Mouse (Mus musculus) myocyte (in vitro differentiated cells): Measurements from ENCODE around the gene Pcnp. TPM values are rescaled to one million over a fixed set of nuclear protein-coding genes. Genes with fewer than 3 reads are reported as not detected.
A peak's percentile ranks its signal among the peaks of the same experiment; 100 is the strongest.

Experiments
- H3K27me3 ChIP-seq: one replicate; pipeline ENCODE4 v1.6.1; 2011; ENCODE audit not compliant: control insufficient read depth, insufficient read depth, insufficient read length
- H3K36me3 ChIP-seq: one replicate; pipeline ENCODE4 v1.6.1; 2011; ENCODE audit not compliant: control insufficient read depth, insufficient read depth
- H3K4me2 ChIP-seq: one replicate; pipeline ENCODE4 v1.6.1; 2011; ENCODE audit warnings: low read depth, control low read depth
- H3K4me3 ChIP-seq: one replicate; pipeline ENCODE4 v1.5.1; 2011; ENCODE audit warnings: mild to moderate bottlenecking, control low read depth, moderate library complexity
- H3K79me2 ChIP-seq: one replicate; pipeline ENCODE4 v1.6.1; 2011; ENCODE audit not compliant: control insufficient read depth, insufficient read depth
- H3ac ChIP-seq: one replicate; pipeline ENCODE4 v1.6.1; 2011; ENCODE audit not compliant: control insufficient read depth, insufficient read length
- CEBPB ChIP-seq: IDR thresholded peaks from 2 replicates; pipeline ENCODE4 v1.6.1; 2011; ENCODE audit warnings: mild to moderate bottlenecking, moderate library complexity; ENCODE audit not compliant: poor library complexity, insufficient read depth, severe bottlenecking
- E2F4 ChIP-seq: IDR thresholded peaks from one replicate; pipeline ENCODE4 v1.6.1; 2011; ENCODE audit warnings: mild to moderate bottlenecking, control low read depth, moderate library complexity; ENCODE audit not compliant: insufficient read depth
- MAX ChIP-seq: IDR thresholded peaks from one replicate; pipeline ENCODE4 v1.6.1; 2011; ENCODE audit warnings: low read depth, mild to moderate bottlenecking, control low read depth
- MYOD1 ChIP-seq, 3 experiments: IDR thresholded peaks; one replicate each; pipeline ENCODE4 v1.6.1; 2011; ENCODE audit warnings: control low read depth in 2 of 3, low read depth in 2 of 3, mild to moderate bottlenecking in 2 of 3, moderate library complexity in 1 of 3; ENCODE audit not compliant: insufficient read length in 2 of 3, control insufficient read depth in 1 of 3
- MYOG ChIP-seq, 3 experiments: IDR thresholded peaks; one replicate each; pipeline ENCODE4 v1.6.1; 2011; ENCODE audit warnings: control low read depth in 2 of 3, low read depth in 2 of 3, mild to moderate bottlenecking in 2 of 3; ENCODE audit not compliant: insufficient read length in 2 of 3, control insufficient read depth in 1 of 3, insufficient read depth in 1 of 3
- POLR2A ChIP-seq: IDR thresholded peaks from one replicate; pipeline ENCODE4 v1.6.1; 2011; ENCODE audit warnings: low read depth, mild to moderate bottlenecking, control low read depth, moderate library complexity; ENCODE audit not compliant: insufficient read length
- POLR2AphosphoS2 ChIP-seq: IDR thresholded peaks from one replicate; pipeline ENCODE4 v1.6.1; 2011; ENCODE audit warnings: low read depth, control low read depth; ENCODE audit not compliant: insufficient read length
- REST ChIP-seq: IDR thresholded peaks from one replicate; pipeline ENCODE4 v1.6.1; 2011; ENCODE audit warnings: mild to moderate bottlenecking, control low read depth, moderate library complexity; ENCODE audit not compliant: insufficient read depth, insufficient read length
- SRF ChIP-seq: IDR thresholded peaks from one replicate; pipeline ENCODE4 v1.6.1; 2011; ENCODE audit warnings: low read depth; ENCODE audit not compliant: control insufficient read depth, insufficient read length
- TCF12 ChIP-seq: IDR thresholded peaks from one replicate; pipeline ENCODE4 v1.6.1; 2011; ENCODE audit warnings: mild to moderate bottlenecking, control low read depth; ENCODE audit not compliant: poor library complexity, insufficient read depth, severe bottlenecking
- TCF3 ChIP-seq: IDR thresholded peaks from one replicate; pipeline ENCODE4 v1.6.1; 2011; ENCODE audit warnings: low read depth, control low read depth; ENCODE audit not compliant: insufficient read length
- USF1 ChIP-seq: IDR thresholded peaks from one replicate; pipeline ENCODE4 v1.6.1; 2011; ENCODE audit warnings: low read depth, mild to moderate bottlenecking, control low read depth, moderate library complexity
- polyA plus RNA-seq: library from polyadenylated mRNA; unstranded; fragments of >200 nt; fragmentation: generic; extraction: Trizol; gene quantifications from one replicate; pipeline ENCODE4 v1.2.1, GENCODE M21; 2012; ENCODE audit warnings: missing spikeins

The Pcnp gene
- polyA plus RNA-seq, result 39.1 TPM

- TF ChIP-seq POLR2A (peak; percentile 100), TCF3 (no peak), POLR2AphosphoS2 (peak; percentile 100), E2F4 (no peak), MYOG (IDR thresholded peaks at IDR 0.05; ENCODE audit: control insufficient read depth in 1 of 3, insufficient read depth in 1 of 3, insufficient read length in 2 of 3, low read depth in 2 of 3) (peak in 1 of 3 experiments; percentile 47), REST (peak; percentile 7), CEBPB (no peak), MYOD1 (IDR thresholded peaks at IDR 0.05; ENCODE audit: control insufficient read depth in 1 of 3, insufficient read length in 2 of 3, low read depth in 2 of 3) (no peak), TCF12 (no peak), SRF (peak; percentile 48)
- no peaks in the 10 kb centered on the region for H3K27me3 ChIP-seq
- H3K79me2 ChIP-seq, result peaks cover 55% of the 10 kb centered on the region
- peaks cover 11% of the 10 kb centered on the region for H3K36me3 ChIP-seq
- H3ac ChIP-seq, result peak within 1 kb of the TSS; percentile 79
- H3K4me2 ChIP-seq, result peak within 1 kb of the TSS; percentile 92
- H3K4me3 ChIP-seq, result peak within 1 kb of the TSS; percentile 83
Observed at GRCm38 (mm10) chr16:56029661-56030082, at the start of gene Pcnp. Gene Pcnp (minus strand): TSS chr16:56029739.

GRCm38 (mm10) chr16:56076121-56076869, 46.8 kb upstream of the Pcnp start:
- TF ChIP-seq TCF3 (no peak), CEBPB (no peak), REST (no peak), TCF12 (no peak), MYOG (IDR thresholded peaks at IDR 0.05; ENCODE audit: control insufficient read depth in 1 of 3, insufficient read depth in 1 of 3, insufficient read length in 2 of 3, low read depth in 2 of 3) (no peak), MAX (no peak), POLR2AphosphoS2 (no peak), MYOD1 (IDR thresholded peaks at IDR 0.05; ENCODE audit: control insufficient read depth in 1 of 3, insufficient read length in 2 of 3, low read depth in 2 of 3) (no peak), E2F4 (no peak), SRF (no peak), POLR2A (no peak), USF1 (no peak)
- Histone ChIP-seq H3K4me2 (peak overlapping the region; percentile 100), H3K79me2 (peaks cover 22% of the 10 kb centered on the region), H3K36me3 (no peaks in the 10 kb centered on the region), H3K27me3 (no peaks in the 10 kb centered on the region), H3ac (peak overlapping the region; percentile 30), H3K4me3 (peak overlapping the region; percentile 86)

GRCm38 (mm10) chr16:56075222-56076111, 45.9 kb upstream of the Pcnp start:
- no peaks in the 10 kb centered on the region for H3K27me3 ChIP-seq
- H3K4me2 ChIP-seq, result peak overlapping the region; percentile 100
- H3K36me3 ChIP-seq, result no peaks in the 10 kb centered on the region
- peak overlapping the region; percentile 30 for H3ac ChIP-seq
- peak overlapping the region; percentile 86 for H3K4me3 ChIP-seq
- H3K79me2 ChIP-seq, result peaks cover 22% of the 10 kb centered on the region
- no peak for TF ChIP-seq MAX
- peak in 2 of 3 experiments; percentile 55 to 59 for TF ChIP-seq MYOD1 (IDR thresholded peaks at IDR 0.05; ENCODE audit: control insufficient read depth in 1 of 3, insufficient read length in 2 of 3, low read depth in 2 of 3)
- peak in 2 of 3 experiments; percentile 2 to 57 for TF ChIP-seq MYOG (IDR thresholded peaks at IDR 0.05; ENCODE audit: control insufficient read depth in 1 of 3, insufficient read depth in 1 of 3, insufficient read length in 2 of 3, low read depth in 2 of 3)
- TF ChIP-seq USF1, result no peak
- TF ChIP-seq POLR2AphosphoS2, result peak; percentile 28
- peak; percentile 41 for TF ChIP-seq POLR2A

GRCm38 (mm10) chr16:56074565-56074964, 45.0 kb upstream of the Pcnp start:
- TF ChIP-seq MYOG (IDR thresholded peaks at IDR 0.05; ENCODE audit: control insufficient read depth in 1 of 3, insufficient read depth in 1 of 3, insufficient read length in 2 of 3, low read depth in 2 of 3), result no peak
- TF ChIP-seq SRF, result no peak
- no peak for TF ChIP-seq MAX
- no peak for TF ChIP-seq CEBPB
- no peak for TF ChIP-seq USF1
- no peak for TF ChIP-seq E2F4
- TF ChIP-seq MYOD1 (IDR thresholded peaks at IDR 0.05; ENCODE audit: control insufficient read depth in 1 of 3, insufficient read length in 2 of 3, low read depth in 2 of 3), result no peak
- no peak for TF ChIP-seq TCF3
- Histone ChIP-seq H3K79me2 (peaks cover 22% of the 10 kb centered on the region), H3K36me3 (no peaks in the 10 kb centered on the region), H3K4me3 (peak overlapping the region; percentile 86), H3K27me3 (no peaks in the 10 kb centered on the region), H3ac (no peak overlapping the region), H3K4me2 (peak overlapping the region; percentile 85)
